Mouse (Mus musculus) lung, postnatal 0 days (tissue): ENCODE results near the gene Trit1.

ENCODE experiments used
- CTCF ChIP-seq: IDR thresholded peaks from 2 replicates; pipeline ENCODE4 v1.5.1; 2016; ENCODE audit warnings: antibody characterized with exemption, mild to moderate bottlenecking
- EP300 ChIP-seq: IDR thresholded peaks from 2 replicates; pipeline ENCODE4 v1.6.1; 2016; ENCODE audit warnings: antibody characterized with exemption, mild to moderate bottlenecking, control low read depth

GRCm38 (mm10) chr4:123000130-123000529 lies 16.3 kb upstream of the Trit1 start:
- TF ChIP-seq CTCF (no peak), EP300 (no peak)
